Mouse (Mus musculus): ENCODE data around the gene Odf4.
A peak's percentile ranks its signal among the peaks of the same experiment; 100 is the strongest.
"Not testable (repeated sequence)": the region's sequence is repeated elsewhere in the genome, so short reads cannot be mapped to it uniquely, and the experiment has no call there.

Odf4 gene

DNA sequence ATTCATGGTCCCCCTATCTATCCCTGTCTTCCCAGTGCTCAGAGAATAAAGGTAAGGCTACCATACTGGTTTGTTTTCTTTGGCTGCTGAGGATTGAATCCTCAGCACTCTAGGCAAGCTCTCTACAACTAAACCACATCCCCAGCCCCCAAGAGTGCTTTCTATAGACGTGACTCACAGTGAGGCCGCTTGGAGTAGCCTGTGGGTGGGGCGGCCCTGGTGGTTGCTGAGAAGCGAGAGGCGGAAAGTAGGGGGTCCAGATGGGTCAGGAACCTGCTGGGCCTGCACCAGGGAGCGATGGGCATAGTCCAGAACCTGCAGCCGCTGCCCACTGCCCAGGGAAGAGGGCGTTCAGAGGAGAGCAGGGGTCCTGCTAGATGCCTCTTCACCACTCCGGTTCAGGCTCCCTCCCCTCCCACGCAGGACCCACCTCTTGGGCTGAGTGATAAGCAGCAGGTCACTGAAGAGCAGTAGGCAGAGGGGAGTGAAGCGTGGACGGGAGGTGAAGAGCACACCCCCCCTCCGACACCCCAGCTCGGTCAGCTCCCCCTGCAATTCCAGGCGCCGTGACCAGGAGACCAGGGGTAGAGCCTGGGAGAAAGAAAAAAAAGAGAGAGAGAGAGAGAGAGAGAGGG, 20.0 kb upstream of the Odf4 start:
- no peak for DNase-seq (ENCODE audit: low spot score)

DNA sequence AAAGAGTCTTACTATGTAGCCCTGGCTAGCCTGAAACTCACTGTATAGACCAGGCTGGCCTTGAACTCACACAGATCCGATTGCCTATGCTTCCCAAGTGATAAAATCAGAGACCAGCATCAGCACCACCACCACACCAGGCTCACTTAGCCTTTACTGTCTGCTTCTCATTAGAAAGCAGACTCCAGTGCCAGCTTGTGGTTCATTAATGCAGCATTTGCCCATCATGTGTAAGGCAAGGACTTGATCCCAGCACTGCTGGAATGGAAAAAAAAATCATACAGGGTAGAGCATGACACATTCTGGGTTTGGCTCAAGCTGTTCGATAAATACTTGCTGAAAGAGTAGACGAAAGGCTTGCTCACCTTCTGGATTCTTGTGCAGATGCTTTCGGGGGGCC, 19.1 kb upstream of the Odf4 start:
- DNase-seq (ENCODE audit: low spot score): no peak

DNA sequence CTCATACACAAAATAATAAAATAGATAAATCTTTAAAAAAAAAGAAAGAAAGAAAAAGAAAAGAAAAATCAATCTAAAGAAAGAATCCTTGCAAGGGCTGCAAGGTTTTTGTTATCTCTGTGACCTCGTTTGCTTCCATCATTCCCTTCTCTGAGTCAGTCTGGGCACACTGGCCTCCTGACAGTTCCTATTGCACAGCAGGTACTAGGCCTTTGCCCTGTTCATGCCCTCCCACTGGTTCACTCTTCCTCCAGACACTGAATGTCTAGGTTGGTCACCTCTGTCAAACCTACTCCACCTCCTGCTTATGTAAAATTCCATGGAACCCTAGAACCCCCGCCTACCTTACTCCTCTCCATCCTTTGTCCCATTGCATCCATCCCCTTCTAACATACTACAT, 18.4 kb upstream of the Odf4 start:
- DNase-seq (ENCODE audit: low spot score): no peak

DNA sequence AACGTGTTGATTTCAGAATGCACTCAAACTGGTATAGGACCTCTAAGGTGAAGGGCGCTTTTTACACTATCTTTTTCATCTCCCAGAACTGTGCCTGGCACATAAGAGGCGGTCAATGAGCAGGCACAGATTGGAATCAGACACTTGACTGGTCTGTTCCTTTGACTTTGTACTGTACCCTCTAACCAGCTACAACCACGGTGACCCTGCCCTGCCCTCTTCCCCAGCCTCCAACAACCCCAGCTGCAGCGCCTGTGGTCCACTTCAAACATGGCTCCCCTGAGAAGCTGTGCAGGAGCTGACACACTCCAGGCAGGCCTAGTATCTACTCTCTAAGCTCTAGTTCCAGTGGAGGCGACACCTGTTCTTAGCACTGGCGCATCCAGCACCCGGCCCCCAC, 15.8 kb upstream of the Odf4 start:
- DNase-seq (ENCODE audit: low spot score): no peak

DNA sequence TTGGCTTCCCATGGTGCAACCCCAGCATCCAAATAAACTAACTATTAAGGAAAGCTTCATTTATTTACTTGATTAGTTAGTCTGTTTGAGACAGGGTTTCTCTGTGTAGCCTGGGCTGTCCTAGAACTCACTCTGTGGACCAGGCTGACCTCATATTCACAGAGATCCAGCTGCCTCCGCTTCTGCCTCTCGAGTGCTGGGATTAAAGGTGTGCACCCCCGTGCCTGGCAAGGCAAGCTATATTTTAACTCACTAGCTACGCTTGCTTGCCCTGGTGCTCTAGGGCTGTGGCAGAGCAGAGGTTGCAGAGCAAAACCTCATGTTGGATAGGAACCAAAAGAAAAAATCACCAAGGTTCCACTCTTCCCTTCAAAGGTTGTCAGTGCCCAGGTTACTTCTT, 13.6 kb upstream of the Odf4 start:
- DNase-seq (ENCODE audit: low spot score): no peak

DNA sequence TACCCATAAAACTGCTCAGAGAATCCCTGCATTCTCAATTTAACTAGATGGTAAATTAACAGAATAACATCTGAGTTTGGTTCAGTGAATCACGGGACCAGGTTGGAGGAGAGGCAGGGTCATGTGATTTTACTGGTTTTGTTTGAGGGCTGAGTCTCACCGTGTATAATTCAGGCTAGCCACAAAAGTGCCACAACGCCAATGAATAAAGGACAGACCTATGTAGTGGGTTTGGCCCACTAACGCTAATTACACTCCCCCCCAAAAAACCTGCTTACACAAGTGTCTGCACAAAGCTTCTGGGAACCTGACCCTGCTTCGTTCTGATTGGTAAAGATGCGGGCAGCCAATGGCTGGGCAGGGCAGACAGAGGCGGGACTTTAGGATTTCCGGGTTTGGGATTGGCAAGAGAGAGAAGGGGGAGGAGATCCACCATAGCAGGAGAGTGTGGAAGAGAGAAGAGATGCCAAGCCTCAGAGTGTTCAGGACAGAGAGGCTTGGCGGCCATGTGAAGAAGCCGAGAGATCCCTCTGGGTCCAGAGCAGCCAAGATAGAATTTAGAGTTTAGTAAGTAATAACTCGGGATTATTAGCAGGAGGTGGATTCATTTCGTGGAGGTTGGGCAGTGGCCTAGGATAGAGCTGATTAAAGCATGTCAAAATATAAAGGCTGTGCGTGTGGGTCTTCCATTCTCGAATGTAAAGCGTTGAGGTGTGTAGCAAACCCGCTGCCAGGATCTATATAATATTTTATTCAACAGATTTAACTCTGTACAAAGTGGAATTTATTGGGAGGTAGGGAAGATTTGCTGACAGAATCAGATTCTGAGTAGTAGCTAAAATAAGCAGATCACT, 12.8 kb upstream of the Odf4 start:
- DNase-seq (ENCODE audit: low spot score): peak; percentile 84

DNA sequence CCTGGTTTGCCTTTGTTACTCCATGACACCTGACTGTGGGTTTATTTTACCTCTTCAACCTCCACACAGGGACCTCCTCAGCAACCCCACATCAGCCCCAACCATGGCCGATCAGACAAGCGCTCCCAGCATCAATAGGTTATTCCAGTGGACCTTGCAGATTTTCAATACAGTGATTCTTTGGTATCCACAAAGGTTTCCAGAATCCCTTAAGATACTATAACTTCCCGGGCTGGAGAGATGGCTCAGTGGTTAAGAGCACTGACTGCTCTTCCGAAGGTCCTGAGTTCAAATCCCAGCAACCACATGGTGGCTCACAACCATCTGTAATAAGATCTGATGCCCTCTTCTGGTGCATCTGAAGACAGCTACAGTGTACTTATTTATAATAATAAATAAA, 10.1 kb upstream of the Odf4 start:
- not testable (repeated sequence) for DNase-seq (ENCODE audit: low spot score)

DNA sequence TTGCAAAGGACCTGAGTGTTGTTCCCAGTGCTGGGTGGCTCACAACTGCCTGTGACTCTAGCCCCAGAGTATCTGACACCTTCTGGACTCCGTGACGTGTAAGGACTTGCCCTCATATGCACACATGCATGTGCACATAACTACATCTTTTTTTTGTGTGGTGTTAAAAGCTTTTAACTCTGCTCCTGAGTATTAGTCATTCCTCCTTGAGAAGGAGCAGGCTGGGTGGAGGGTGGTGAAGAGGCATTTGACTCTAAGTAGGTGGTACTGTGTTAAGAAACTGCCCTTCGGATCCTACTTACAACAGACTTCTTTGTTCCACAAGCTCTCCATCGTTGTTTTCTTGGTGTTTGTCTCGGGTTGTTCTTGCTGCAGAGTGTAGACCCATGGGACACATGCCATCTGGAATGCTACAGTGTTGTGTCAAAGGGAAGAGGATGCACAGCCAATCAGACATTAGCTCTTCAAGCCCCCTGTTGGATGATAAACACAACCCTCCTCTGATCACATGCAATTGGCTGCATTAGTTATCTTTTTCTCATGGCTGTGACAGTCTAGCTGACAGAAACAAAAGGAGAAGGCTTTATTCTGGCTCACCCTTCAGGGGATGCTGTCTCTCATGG, 7.1 kb upstream of the Odf4 start:
- no peak for DNase-seq (ENCODE audit: low spot score)

DNA sequence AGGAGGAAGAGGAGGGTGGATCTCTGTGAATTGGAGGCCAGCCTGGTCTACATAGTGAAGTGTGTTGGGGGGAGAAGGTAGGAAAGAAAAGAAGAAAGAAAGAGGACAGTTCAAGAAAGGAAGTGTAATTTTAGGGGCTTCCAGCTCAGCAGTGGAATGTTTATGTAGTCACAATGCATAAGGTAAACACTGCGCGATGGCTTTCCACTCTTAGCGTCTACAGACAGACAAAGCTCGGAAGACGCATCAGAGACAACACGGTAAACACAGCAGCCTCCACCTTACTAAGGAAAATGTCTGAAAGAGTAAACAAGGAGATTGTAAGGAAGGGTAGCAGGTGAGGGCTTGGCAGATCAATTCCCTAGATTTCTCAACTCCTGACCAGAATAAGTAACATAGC, 3.1 kb upstream of the Odf4 start:
- DNase-seq (ENCODE audit: low spot score): no peak

DNA sequence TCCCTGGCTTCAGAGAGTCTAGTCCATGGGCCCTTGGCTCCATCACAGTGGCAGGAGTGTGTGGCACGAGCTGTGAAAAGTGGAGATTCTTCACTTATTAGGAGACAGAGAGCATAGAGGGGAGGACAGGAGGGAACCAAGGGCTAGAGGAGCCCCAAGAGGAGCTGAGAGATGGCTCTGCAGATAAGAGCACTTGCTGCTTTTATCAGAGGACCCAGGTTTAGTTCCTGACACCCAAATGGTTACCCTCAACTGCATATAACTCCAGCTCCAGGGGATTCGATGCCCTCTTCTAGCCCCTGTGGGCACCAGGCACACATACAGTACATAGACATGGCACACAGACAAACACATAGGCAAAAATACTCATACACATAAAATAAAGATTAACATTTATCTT, 2.1 kb downstream of the Odf4 start:
- DNase-seq (ENCODE audit: low spot score): no peak

DNA sequence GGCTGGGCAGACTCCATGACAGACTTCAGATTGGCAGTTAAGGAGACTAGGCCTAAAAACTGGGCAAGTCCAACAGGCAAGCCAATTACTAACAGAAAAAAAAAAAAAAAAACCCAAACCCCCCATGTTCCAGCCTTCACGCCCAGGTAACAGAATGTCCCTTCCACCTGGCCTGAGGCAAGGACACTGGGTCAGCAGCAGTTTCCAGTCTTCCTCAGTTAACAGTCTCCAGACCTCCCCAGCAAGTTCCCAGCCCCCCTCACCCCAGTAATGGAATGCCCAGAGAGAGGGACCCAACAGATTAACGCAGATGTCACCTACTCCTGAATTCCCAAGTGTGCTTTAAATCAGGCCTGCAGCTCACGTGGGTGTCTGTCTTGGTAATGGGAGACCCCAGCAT, 3.7 kb downstream of the Odf4 start:
- DNase-seq (ENCODE audit: low spot score): no peak

DNA sequence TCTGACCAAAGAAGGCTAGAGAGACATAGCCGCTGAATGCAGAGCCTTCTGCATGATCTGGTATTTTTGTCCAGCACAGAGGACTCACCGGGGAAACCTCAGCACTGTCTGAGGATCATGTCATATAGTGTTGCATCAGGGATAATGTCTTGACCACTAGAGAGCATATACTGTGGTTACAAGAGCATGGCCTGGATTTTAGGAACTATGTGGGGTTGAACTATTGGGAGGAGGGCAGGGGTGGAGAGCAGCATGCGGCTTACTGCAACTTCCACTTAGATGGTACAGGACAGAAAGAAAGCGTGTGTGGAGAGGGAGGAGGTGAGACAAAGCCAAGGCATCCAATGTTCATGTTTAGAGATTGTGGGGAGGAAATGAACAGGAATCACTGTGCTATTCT, 12.3 kb downstream of the Odf4 start:
- DNase-seq (ENCODE audit: low spot score): no peak

DNA sequence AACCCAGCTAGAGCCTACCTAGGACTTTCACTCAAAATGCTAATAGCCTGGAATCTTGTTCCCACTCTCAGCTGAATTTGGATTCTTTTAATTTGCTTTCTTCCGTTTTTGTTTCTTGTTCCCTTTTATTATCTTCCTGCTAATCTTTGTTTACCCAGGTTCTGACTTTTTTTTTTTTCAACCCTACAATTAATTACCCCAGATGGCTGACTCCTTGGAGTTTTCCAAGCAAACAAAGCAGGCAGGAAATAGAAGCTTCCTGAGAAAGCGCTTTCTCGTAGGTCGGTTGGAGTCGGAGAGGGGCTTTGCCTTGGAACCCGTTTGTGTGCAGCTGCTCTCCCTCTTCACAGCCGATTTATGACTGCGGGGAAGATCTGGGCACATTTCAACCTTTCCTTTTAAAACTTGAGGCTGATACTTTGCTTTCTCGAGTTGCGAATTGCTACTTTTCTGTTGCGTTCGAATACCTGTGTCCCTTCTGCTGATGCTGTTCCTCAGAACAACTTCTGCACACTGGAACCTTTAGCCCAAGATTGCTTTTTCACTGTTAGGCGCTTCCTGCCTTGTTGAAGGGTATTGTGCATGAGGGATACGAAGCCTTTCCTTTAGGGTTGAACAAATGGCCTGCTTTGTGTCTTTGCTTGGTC, 15.2 kb downstream of the Odf4 start:
- DNase-seq (ENCODE audit: low spot score): no peak

DNA sequence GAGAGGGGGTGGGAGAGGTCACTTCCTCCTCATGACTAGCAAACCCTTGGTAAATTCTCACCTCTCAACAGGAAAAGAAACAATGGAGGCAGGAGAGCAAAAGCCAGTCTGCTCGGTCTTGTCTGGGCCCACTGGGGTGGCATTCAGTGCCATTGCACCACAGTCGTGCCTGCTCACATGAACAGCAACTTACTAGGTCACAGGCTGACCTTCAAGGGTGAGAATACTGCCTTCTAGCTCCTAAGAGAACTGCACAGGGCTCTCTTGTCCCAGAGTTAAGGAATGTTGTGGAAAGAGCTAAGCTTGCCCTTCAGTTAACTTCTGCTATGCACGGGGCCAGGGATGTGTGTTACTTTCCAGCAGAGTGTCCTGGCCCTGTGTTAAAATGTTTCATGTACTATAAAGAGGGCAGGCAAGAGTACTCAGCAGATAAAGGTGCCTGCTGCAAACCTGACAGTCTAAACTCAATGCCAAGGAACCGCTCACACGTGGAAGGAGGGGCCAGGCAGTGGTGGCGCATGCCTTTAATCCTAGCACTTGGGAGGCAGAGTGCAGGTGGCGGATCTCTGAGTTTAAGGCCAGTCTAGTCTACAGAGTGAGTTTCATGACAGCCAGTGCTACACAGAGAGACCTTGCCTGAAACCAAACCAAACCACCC, 17.9 kb downstream of the Odf4 start:
- no peak for DNase-seq (ENCODE audit: low spot score)

DNA sequence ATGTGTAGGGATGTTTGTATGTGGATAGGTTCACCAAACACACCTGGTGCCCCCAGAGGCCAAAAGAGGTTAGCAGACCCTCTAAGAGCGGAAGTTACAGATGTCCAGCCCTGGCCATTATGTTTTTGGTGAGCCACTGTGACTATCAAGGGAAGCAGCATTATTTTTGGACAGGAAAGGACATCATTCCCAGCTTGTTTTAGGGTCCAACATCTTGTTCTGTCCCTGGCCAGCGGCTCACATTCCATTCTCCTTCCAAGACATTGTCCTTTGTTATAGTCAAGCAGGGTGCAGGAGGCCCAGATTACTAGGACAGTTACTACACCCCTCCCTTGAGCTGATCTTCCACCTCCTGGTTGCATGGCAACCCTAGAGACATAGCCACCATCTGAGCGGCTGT, 19.6 kb downstream of the Odf4 start:
- DNase-seq (ENCODE audit: low spot score): no peak

DNA sequence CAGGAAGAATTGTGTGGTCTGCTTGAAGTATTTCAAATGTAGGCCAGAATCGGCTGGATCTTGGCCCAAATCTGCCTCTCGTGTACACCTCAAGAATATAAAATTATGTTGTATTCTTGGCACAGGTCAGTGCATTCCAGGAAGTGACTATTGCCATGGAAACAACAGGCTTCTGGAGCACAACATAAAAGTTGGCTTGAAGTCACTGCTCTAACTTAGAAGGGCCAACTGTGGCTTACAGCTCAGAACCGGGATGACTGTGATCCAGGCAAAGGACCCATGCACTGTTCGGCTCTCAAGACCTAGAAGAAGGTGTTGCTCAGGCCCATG, 20.5 kb downstream of the Odf4 start:
- no peak for DNase-seq (ENCODE audit: low spot score)

DNA sequence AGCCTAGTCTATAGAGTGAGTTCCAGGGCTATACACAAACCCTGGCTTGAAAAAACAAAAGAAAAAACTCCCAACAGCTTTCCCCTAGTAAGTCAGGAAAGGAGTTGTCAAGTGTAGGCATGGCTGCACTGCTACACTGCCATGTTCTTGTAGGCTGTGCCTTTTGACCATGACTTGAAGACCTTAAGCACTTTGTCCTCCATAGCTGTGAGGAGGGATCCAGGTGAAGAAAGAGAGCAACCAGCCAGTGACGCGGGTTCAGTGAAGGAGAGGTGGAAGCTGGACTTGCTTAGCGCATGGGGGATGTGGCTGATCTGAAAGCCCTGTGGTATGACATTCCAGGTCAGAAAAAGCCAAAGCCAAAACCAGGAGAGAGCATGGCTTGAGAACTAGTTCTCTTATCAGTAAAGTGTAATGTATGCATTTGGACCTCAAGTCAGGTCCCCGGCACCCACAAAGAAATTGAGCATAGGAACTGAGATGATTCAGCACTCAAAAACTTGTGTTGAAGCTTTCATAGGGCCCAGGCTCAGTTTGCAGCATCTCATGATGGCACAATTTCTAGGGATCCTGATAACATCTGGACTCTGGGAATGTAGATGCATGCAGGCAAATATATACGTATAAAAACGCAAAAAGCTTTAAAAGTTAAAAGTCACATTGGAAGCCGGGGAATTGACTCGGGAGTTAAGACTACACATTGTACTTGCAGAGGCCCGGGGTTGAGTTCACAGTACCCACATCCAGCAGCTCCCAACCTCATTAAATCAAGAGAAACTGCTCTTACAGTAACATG, 21.0 kb downstream of the Odf4 start:
- DNase-seq (ENCODE audit: low spot score): no peak

DNA sequence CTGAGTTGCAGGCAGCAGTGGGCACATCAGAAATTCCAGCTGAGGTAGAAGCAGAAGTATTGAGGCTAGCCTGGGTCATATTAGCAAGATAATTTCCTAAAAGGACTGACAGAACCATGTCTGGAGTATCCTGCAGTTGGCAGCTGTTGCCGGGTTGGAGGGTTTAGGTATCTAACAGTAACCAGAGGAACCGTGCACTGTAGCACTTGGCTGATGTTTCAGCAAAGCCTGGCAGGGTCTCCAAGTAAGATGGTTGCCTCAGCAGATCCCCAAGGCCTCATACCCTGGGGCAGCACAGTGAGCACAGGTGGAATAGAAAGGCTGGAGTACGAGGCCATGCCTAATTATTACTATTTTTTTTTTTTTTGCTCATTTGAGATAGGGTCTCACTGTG, 21.7 kb downstream of the Odf4 start:
- DNase-seq (ENCODE audit: low spot score): no peak

DNA sequence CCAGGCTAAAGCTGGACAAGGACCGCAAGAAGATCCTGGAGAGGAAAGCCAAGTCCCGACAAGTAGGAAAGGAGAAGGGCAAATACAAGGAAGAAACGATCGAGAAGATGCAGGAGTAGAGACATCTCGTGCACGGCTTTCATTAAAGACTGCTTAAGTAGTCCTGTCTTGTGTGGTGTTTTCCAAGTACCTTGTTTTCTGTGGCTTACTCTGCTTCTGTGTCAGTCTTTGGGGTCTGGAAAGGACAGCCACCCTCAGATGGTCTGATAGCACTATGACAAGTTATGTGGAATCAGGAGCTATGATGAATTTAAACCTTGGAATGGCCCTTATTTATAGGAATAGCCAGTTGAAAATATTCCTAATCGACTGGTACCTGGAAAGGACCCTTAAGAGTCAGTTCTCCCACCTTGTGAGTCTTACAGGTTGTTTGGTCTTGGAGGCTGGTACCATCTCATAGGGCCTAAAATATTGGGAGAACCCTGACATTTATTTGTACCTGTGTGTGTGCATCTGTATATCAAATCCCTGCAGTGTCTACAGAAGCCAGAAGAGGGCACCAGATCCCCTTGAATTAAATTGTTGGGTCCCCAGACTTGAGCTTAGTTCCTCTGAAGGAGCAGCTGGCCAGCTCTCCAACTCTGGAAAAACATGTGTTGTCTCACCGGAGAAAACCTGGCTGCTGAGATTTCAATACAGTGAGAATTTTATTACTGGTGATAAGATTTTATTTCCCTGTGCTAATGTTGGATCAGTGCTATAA, 22.3 kb downstream of the Odf4 start:
- peak; percentile 66 for DNase-seq (ENCODE audit: low spot score)

DNA sequence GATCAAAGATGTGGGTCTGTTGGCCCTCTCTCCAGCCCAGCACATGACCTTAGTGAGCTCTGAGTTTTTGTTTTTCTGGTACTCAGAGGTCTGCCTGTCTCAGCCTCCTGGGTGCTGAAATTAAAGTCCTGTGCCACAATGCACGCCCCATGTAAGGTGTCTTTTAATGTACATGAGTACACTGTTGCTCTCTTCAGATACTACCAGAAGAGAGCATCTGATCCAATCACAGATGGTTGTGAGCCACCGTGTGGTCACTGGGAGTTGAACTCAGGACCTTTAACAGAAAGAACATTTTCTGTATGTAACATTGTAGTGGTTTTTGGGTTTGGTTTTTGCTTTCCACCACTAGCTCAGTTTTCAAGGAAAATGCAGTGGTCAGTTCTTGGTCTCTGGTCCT, 23.1 kb downstream of the Odf4 start:
- no peak for DNase-seq (ENCODE audit: low spot score)

DNA sequence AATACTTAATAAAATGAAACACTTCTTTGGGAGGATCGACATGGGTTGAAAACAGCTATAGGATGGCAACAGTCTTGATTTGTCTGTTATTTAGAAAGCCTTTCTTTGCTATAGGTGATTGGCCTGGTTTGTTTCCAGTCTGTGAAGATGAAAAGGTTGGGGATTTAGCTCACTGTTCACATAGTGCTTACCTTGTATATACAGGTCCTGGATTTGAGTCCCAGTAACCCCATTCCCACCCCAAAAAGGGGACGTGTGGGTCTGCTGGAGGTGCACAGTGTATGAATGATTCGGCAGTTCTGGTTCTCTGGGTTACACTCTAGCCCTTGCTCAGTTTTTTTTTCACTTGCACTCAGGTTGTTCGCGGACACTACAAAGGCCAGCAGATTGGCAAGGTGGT, 24.1 kb downstream of the Odf4 start:
- DNase-seq (ENCODE audit: low spot score): no peak

All from T-cell, adult 2 months (primary cell).